Mouse (Mus musculus): ENCODE data around the gene Hivep3.

DNA sequence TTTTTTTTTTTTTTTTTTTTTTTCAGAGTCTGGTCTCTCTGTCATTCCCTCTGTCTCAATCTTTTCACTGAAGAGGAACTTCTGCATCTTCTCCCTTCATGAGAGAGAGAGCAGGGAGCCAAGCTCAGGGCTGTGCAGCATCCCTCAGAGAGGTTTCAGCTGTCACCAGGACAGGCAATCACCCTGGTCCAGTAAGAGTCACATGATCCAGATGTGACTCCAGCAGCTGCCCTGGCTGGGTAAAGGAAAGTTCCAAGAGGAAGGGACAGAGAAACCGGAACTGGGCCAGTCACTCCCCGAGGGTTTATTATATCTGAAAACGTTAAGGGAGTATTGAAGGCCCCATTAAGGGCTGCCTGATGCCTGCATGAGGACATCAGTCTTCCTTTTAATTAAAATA lies 25.8 kb upstream of the Hivep3 start:
- TF ChIP-seq CEBPB (IDR thresholded peaks at IDR 0.05; ENCODE audit: low read depth) (no peak), CTCF (IDR thresholded peaks at IDR 0.05; ENCODE audit: control insufficient read depth, insufficient read depth, insufficient read length) (no peak), MAX (IDR thresholded peaks at IDR 0.05) (no peak), USF1 (IDR thresholded peaks at IDR 0.05; ENCODE audit: low read depth) (no peak), FOSL1 (IDR thresholded peaks at IDR 0.05; ENCODE audit: insufficient read depth, low read length, poor library complexity, severe bottlenecking) (no peak), MYOD1 (IDR thresholded peaks at IDR 0.05; ENCODE audit: control insufficient read depth, insufficient read length, low read depth) (no peak)
